Mouse (Mus musculus) spleen, adult 18-20 months (tissue): Measurements from ENCODE around the gene Tmc3.
A peak's percentile ranks its signal among the peaks of the same experiment; 100 is the strongest.

Experiments used
- DNase-seq, 2 experiments: peaks; one replicate each; pipeline ENCODE4 v3.0.0; 2022; ENCODE audit warnings: mixed read lengths in 2 of 2

Tmc3 gene

DNA sequence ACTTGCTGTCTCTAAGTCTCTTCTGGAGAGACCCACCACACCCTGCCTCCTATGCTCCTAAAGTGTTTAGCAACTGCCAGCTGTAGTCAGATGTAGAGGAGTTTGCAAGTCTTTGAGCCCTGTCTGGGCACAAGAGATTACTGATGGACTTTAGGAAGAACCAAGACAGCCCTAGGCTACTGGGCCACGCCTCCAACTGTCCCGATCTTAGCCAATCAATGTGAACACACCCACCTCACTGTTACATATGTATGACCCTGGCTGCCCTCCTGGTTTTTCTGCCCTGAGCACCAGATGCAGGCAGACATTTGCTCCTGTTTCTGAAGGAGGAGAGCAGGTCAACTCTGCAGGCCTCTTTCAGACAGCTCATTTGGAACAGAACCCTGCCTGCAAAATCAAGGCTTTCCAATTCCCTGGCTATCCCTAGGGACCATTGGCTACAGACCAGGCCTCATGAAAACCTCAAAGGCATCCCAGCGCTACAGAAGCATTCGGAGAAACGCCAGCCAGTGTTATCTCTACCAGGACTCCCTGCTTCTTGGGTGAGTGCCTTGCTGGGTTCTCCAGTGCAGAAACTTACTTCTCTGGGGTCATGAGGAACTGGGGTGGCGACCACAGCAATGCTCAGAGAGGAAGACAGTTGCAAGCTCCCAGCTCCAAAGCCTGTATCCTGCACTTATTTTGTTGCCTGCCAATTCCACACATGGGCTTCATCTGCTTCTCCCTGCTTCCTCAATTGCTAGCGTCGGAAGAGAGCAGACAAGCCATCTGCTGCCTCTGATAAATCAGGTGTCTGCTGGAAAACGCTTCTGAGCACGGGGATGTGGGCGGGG is at the start of gene Tmc3:
Tmc3 (plus strand) TSS at position 289 of the 833 bp plus-strand sequence.
- DNase-seq, result no peak

DNA sequence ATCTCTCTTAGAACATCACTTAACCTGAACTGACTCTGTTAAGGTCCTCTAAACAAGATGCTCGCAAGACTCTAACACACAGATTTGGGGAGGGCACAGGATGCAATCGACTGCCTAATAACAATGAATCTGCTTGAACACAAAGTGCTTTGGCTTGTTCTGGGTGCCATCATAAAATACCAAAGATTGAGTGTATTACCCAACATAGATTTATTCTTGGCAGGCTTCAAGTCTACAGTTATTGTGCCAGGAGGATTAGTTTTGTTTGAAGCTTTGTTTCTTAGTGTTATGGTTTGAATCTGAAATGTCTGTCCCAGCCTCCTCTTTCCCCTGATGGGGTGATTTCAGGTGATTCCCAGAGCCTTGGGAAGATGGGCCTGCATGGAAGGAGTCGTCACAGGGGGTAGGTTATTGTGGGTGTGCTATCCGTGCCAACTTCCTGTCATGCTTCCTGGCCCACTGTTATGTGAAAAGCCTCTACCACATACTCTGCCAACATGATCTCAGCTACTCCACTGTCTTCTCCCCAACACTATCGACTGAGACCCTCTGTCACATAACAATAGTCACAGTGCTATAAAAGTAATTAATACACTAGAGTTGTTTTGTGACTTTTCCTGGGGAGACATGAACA is 43.1 kb upstream of the Tmc3 start:
- DNase-seq, result no peak

DNA sequence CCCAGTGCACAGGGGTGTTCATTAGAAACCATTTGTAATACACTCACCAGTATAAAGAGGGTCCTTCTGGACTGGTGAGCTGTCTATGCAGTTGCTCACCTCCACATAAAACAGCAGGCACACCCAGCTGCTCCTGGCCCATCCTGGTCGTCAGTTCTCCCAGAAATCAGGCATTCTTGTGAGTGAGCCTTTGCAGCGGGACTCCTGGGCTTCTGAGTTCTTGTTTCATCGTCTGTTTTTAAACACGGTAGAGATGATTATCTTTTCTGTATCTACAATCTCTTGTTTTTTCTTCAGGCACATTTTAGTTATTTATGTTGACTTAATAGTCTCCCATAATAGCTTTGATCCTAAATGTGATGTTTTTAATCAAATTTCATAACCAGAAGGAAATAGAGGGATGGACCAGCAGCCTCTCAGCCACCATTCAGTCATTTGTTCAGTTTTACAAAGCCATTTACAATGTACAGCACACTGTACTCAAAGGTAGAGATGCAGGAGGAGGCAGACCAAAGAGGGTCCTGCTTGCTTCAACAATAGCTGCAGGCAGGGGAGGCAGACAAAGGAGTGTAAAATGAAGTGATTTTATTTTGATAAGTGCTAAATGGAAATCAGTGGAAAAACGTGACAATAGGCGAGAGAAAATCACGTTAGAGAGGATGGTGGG is 35.9 kb upstream of the Tmc3 start:
- no peak for DNase-seq

DNA sequence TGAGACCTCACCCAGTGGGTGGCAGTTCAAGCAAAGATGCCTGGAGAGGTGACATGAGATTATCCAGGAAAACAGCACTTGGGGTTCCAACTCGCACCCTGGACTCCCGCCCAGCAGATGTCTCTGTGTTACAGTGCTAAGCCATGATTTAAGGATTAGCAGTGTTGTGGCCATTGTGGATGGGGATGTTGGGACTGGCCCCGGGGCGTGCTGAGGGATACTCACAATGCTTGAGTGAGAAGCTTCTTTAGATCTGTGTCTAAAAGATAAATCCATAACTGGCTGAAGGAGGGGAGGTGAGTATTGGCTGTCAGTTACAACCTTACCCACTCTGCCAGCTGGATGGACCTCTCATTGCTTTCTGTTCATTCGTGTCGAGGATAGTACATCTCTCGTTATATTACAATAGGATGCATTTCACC is 35.4 kb upstream of the Tmc3 start:
- DNase-seq, result no peak

GRCm38 (mm10) chr7:83549951-83550407 is 34.7 kb upstream of the Tmc3 start:
- DNase-seq, result no peak

GRCm38 (mm10) chr7:83554477-83554876 is 30.2 kb upstream of the Tmc3 start:
- DNase-seq, result no peak

- DNase-seq, result no peak
These were observed 28.2 kb upstream of the Tmc3 start for GRCm38 (mm10) chr7:83556488-83556887.

- no peak for DNase-seq
These were observed 25.9 kb upstream of the Tmc3 start for GRCm38 (mm10) chr7:83558741-83559280.

DNA sequence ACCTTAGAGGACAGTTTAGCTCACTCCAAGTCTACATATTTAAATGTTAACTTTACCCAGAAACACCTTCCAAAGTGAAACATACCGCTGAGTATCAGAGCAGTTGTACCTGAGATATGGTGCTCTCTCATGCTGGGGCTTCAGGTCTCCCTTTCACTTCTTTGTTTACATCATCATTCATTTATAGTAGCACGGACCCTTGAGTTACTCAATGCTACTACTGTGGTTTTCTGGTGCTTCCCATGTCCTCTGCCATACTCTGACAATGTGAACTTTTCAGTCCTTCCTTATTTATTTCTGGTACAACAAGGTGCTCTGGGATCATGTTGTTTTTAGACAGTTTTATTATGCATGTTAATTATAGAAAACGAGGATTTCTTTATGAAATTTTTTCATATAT is 25.2 kb upstream of the Tmc3 start:
- no peak for DNase-seq

GRCm38 (mm10) chr7:83561849-83562248 is 22.9 kb upstream of the Tmc3 start:
- DNase-seq, result no peak

GRCm38 (mm10) chr7:83564635-83565291 is 20.0 kb upstream of the Tmc3 start:
- DNase-seq, result peak; percentile 28 to 34

- DNase-seq, result no peak
These were observed 18.8 kb upstream of the Tmc3 start for GRCm38 (mm10) chr7:83565976-83566375.

GRCm38 (mm10) chr7:83567841-83568500 is 16.8 kb upstream of the Tmc3 start:
- peak; percentile 7 to 51 for DNase-seq

DNA sequence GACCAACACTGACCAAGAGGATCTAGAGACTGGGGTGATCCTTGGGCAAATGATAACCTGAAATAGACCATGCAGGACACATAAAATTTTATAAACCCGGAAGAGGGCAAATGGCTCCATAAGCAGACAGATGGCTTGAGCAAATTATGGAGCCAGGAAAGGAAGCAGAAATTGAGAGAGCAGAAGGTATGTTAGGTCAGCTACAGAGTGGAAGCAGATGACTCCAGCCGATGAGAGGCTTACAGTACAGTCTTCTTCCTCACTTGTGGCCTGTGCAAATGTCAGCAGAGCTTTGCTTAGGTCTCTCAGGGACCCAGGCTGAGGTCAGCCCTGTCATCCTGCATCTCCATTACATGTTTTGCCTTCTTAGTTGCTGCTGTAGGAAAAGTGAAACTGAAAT is 15.9 kb upstream of the Tmc3 start:
- no peak for DNase-seq

- DNase-seq, result no peak
These were observed 15.3 kb upstream of the Tmc3 start for GRCm38 (mm10) chr7:83569436-83569835.

GRCm38 (mm10) chr7:83571077-83571476 is 13.7 kb upstream of the Tmc3 start:
- no peak for DNase-seq

DNA sequence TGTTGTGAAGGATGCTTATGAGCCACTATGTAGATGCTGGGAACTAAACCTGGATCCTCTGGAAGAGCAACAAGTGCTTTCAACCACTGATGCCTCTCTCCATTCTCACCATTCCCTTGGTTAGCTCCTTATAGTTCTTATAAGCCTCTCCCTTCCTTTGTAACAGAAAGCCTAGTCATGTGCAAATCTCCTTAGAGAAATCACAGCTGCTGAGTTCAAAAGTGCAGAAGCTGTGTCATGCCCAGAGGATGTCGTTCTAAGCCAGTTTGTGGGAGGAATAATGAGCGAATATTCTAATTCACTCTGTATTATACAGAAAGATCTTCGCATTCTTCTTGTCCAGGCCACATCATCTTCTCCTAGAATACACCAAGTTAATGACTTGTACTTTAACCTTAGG is 12.8 kb upstream of the Tmc3 start:
- DNase-seq, result no peak

DNA sequence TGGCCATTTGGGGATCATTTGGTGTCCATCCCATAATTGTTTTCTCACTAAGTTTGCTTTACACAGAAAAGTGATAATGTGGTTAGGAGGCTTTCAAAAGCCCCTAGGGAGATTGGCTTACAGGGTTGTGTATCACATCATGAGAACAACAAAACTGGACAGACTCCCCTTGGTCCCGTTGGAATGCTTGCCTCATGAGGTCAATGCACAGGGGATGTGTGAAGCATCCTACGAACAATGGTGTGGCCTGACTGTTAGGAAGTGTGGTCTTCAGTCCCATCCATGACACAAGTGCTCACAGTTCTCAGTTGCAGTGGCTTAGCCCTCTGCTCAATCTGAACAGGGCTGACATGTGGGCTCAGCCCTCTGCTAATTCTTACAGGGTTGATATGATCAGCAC is 12.3 kb upstream of the Tmc3 start:
- DNase-seq, result no peak

DNA sequence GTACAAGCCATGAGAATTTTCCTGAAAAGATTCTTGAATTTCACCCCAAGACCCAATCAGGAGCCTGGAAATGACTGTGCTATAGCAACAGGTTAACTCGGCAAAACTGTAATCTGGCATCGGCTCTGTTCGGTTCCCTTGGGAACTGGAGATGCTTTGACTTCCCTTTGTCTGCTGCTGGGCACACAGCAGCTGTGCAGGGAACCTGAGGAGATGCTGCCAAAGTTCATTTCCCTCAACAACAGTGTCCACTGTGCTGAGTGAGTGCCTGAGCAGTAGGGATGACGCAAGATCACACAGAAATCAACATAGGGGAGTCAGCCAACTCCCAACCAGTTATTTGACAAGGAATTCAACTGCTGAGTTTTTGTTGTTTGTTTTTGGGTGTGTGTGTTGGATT is 3.8 kb upstream of the Tmc3 start:
- no peak for DNase-seq

DNA sequence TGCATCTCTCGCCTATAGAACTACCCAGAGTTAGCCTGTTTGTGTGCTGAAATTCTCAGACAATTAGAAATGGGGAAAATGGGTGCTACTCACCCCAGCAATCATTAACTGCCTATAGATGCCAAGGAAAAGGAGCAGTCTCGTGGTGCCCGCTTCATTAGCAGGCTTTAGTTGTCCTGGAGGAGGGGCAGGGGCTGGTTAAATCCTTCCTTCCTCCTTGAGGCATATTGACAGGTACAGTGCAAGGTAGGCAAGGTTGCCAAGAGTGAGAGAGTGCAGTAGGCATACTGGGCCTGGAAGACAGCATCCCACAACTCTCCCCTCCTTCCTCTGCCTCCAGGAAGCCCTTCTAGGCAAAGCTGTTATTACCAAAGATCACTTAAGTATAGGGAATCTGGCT is 9.3 kb downstream of the Tmc3 start:
- DNase-seq, result no peak

GRCm38 (mm10) chr7:83597063-83597462 is 12.3 kb downstream of the Tmc3 start:
- no peak for DNase-seq
